Mouse (Mus musculus) limb, embryonic 14.5 days (tissue): ENCODE results near the gene 1700016D06Rik. TPM values are rescaled to one million over a fixed set of nuclear protein-coding genes. Genes with fewer than 3 reads are reported as not detected.
A peak's percentile ranks its signal among the peaks of the same experiment; 100 is the strongest.

Experiments
- ATAC-seq: fragments of 200-750 bp; cut with Nextera tagmentation; 2 replicates; pipeline ENCODE4 v1.8.0; 2017; ENCODE audit warnings: low read depth, moderate number of reproducible peaks, moderate TSS enrichment; ENCODE audit not compliant: low FRiP score
- DNase-seq: peaks from one replicate; pipeline ENCODE4 v3.0.0-alpha.2; 2015; ENCODE audit warnings: low spot score
- H3K27ac ChIP-seq: fragments of 300-500 bp; sonication (generic); replicated peaks from 2 replicates; pipeline ENCODE4 v1.5.1; 2014; ENCODE audit warnings: low read depth, mild to moderate bottlenecking, low read length, moderate library complexity, mixed read lengths
- H3K27me3 ChIP-seq: fragments of 300-500 bp; sonication (generic); 2 replicates; pipeline ENCODE4 v1.6.1; 2014; ENCODE audit warnings: low read length, mixed read lengths; ENCODE audit not compliant: control insufficient read depth, insufficient read depth
- H3K36me3 ChIP-seq: fragments of 300-500 bp; sonication (generic); 2 replicates; pipeline ENCODE4 v1.6.1; 2014; ENCODE audit warnings: mild to moderate bottlenecking, low read length, moderate library complexity, mixed read lengths; ENCODE audit not compliant: control insufficient read depth, insufficient read depth
- H3K4me1 ChIP-seq: fragments of 300-500 bp; sonication (generic); 2 replicates; pipeline ENCODE4 v1.6.1; 2014; ENCODE audit warnings: antibody characterized with exemption, low read length, mixed read lengths; ENCODE audit not compliant: control insufficient read depth, insufficient read depth
- H3K4me2 ChIP-seq: fragments of 300-500 bp; sonication (generic); replicated peaks from 2 replicates; pipeline ENCODE4 v1.6.1; 2014; ENCODE audit warnings: low read depth, mild to moderate bottlenecking, low read length, moderate library complexity; ENCODE audit not compliant: severe bottlenecking
- H3K4me3 ChIP-seq: fragments of 300-500 bp; sonication (generic); replicated peaks from 2 replicates; pipeline ENCODE4 v1.5.1; 2014; ENCODE audit warnings: low read length
- H3K9ac ChIP-seq: fragments of 300-500 bp; sonication (generic); 2 replicates; pipeline ENCODE4 v1.6.1; 2014; ENCODE audit warnings: mild to moderate bottlenecking, low read depth, low read length, moderate library complexity; ENCODE audit not compliant: severe bottlenecking
- H3K9me3 ChIP-seq: fragments of 300-500 bp; sonication (generic); 2 replicates; pipeline ENCODE4 v1.6.1; 2016; ENCODE audit warnings: low read length; ENCODE audit not compliant: control insufficient read depth
- POLR2A ChIP-seq: fragments of 200-500 bp; IDR thresholded peaks from 2 replicates; pipeline ENCODE4 v1.8.0; 2012; ENCODE audit warnings: inconsistent platforms, mild to moderate bottlenecking, moderate library complexity, borderline replicate concordance; ENCODE audit not compliant: insufficient read depth, insufficient read length; ENCODE audit errors: extremely low read depth
- WGBS: fragments of 180-500 bp; shearing (Covaris S2); extraction: QIAGEN DNeasy Blood & Tissue Kit; methylation state at CpG from one replicate; pipeline ENCODE4 v1.1.7; 2014; 5-methylcytosine and 5-hydroxymethylcytosine counted together
- polyA plus RNA-seq, 2 experiments: library from polyadenylated mRNA; depleted of rRNA in 1 of 2; stranded (reverse) in 1 of 2; unstranded in 1 of 2; fragments of >200 nt; fragmentation: Nextera tagmentation in 1 of 2; extraction: Ambion mirVana in 1 of 2; gene quantifications; 2 replicates each; pipeline versions ENCODE4 v1.2.1 to v1.2.3; 2012 to 2014

The 1700016D06Rik gene
- polyA plus RNA-seq, 2 experiments, result not detected

- TF ChIP-seq POLR2A, result peak; percentile 36; the same call in 1 of the 2 replicates
- Histone ChIP-seq H3K9ac (peak within 1 kb of the TSS; percentile 77), H3K4me3 (peak within 1 kb of the TSS; percentile 55), H3K27ac (peak within 1 kb of the TSS; percentile 76), H3K4me2 (peak within 1 kb of the TSS; percentile 81), H3K4me1 (peaks cover 22% of the 10 kb centered on the region), H3K36me3 (no peaks in the 10 kb centered on the region), H3K27me3 (peaks cover 20% of the 10 kb centered on the region; the same call in 1 of the 2 replicates), H3K9me3 (no peaks in the 10 kb centered on the region)
- peak; percentile 62 for DNase-seq
- ATAC-seq, result peak; percentile 77
- 4% methylated on average over 35 of the region's 127 CpGs for WGBS
These were observed 27.0 kb upstream of the 1700016D06Rik start, which contains the start of gene Arhgef7 for GRCm38 (mm10) chr8:11727651-11728481. Arhgef7 (plus strand) TSS chr8:11727721.

GRCm38 (mm10) chr8:11727273-11727650, 26.4 kb upstream of the 1700016D06Rik start:
- peak overlapping the region; percentile 77 for H3K9ac ChIP-seq
- no peak for DNase-seq
- no peak for TF ChIP-seq POLR2A
- under 1% methylated on average over 22 of the region's 22 CpGs for WGBS
- H3K27me3 ChIP-seq, result peaks cover 20% of the 10 kb centered on the region; the same call in 1 of the 2 replicates
- H3K27ac ChIP-seq, result no peak overlapping the region
- peak overlapping the region; percentile 81 for H3K4me2 ChIP-seq
- H3K36me3 ChIP-seq, result no peaks in the 10 kb centered on the region
- H3K4me1 ChIP-seq, result peaks cover 22% of the 10 kb centered on the region
- peak overlapping the region; percentile 55 for H3K4me3 ChIP-seq
- H3K9me3 ChIP-seq, result no peaks in the 10 kb centered on the region
- ATAC-seq, result peak; percentile 4; the same call in 1 of the 2 replicates

GRCm38 (mm10) chr8:11717194-11717593, 16.3 kb upstream of the 1700016D06Rik start:
- no peaks in the 10 kb centered on the region for H3K27me3 ChIP-seq
- H3K4me2 ChIP-seq, result no peak overlapping the region
- no peaks in the 10 kb centered on the region for H3K9me3 ChIP-seq
- no peak for TF ChIP-seq POLR2A
- no peak for ATAC-seq
- DNase-seq, result no peak
- H3K36me3 ChIP-seq, result no peaks in the 10 kb centered on the region
- H3K27ac ChIP-seq, result no peak overlapping the region
- H3K4me3 ChIP-seq, result no peak overlapping the region
- no peaks in the 10 kb centered on the region for H3K4me1 ChIP-seq
- 79% methylated on average over 4 of the region's 4 CpGs for WGBS
- no peak overlapping the region for H3K9ac ChIP-seq

- 84% methylated on average over 6 of the region's 6 CpGs for WGBS
- DNase-seq (no peak), ATAC-seq (no peak)
- Histone ChIP-seq H3K9ac (no peak overlapping the region), H3K27ac (no peak overlapping the region), H3K4me1 (no peaks in the 10 kb centered on the region), H3K27me3 (no peaks in the 10 kb centered on the region), H3K4me3 (no peak overlapping the region), H3K36me3 (no peaks in the 10 kb centered on the region), H3K4me2 (no peak overlapping the region), H3K9me3 (no peaks in the 10 kb centered on the region)
- TF ChIP-seq POLR2A, result no peak
These were observed 11.4 kb upstream of the 1700016D06Rik start for GRCm38 (mm10) chr8:11712244-11712643.

- TF ChIP-seq POLR2A, result no peak
- Histone ChIP-seq H3K36me3 (no peaks in the 10 kb centered on the region), H3K4me2 (no peak overlapping the region), H3K4me3 (no peak overlapping the region), H3K9ac (no peak overlapping the region), H3K4me1 (no peaks in the 10 kb centered on the region), H3K9me3 (no peaks in the 10 kb centered on the region), H3K27me3 (no peaks in the 10 kb centered on the region), H3K27ac (no peak overlapping the region)
- no peak for ATAC-seq
- no peak for DNase-seq
- WGBS, result 62% methylated on average over 5 of the region's 5 CpGs
These were observed 9.6 kb upstream of the 1700016D06Rik start for GRCm38 (mm10) chr8:11710415-11710814.
